Mouse (Mus musculus): ENCODE measurements around the gene Abr. TPM values are rescaled to one million over a fixed set of nuclear protein-coding genes. Genes with fewer than 3 reads are reported as not detected.

Gene Abr
- polyA plus RNA-seq, 1 experiment from 2014 or later, result 76.2 TPM

DNA sequence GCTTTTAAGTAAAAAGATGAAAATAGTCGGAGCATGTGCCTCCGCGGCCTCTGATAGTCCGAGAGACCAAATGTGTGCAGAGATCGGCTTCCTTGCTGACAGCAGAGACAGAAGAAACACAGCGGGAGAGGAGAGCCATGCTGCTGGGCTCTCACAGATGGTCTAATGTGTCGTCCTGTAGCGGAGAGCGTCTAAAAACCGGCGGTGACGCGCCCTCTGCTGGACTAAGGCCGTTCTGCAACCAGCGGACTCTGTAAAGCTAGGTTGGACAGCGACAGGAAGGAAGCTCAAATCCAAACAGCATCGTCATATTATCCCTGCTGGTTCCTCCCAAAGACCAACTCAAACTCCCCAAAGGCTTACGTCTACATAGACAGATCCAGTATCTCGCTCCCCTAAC is 23.8 kb upstream of the Abr start:
- Histone ChIP-seq H3K4me3 (peak overlapping the region; percentile 18; the same call in 1 of the 2 replicates), H3K4me1 (peaks cover 29% of the 10 kb centered on the region), H3K4me2 (replicated peaks) (peak overlapping the region; percentile 59), H3K36me3 (no peaks in the 10 kb centered on the region), H3K27me3 (replicated peaks) (no peaks in the 10 kb centered on the region), H3K9me3 (no peaks in the 10 kb centered on the region), H3K27ac (no peak overlapping the region), H3K9ac (no peak overlapping the region)
- under 1% methylated on average over 19 of the region's 19 CpGs for WGBS
- peak; percentile 48 for ATAC-seq (ENCODE audit: low FRiP score, low read depth)

- Histone ChIP-seq H3K9me3 (no peaks in the 10 kb centered on the region), H3K36me3 (no peaks in the 10 kb centered on the region), H3K4me2 (replicated peaks) (0 out of 2 replicates have a peak overlapping the region, but pooled peaks have one; percentile 59), H3K27ac (peak overlapping the region; percentile 55; the same call in 1 of the 2 replicates), H3K4me1 (peaks cover 29% of the 10 kb centered on the region), H3K4me3 (no peak overlapping the region), H3K27me3 (replicated peaks) (no peaks in the 10 kb centered on the region), H3K9ac (no peak overlapping the region)
- no peak for ATAC-seq (ENCODE audit: low FRiP score, low read depth)
- 77% methylated on average over 9 of the region's 9 CpGs for WGBS
These were observed 22.9 kb upstream of the Abr start for GRCm38 (mm10) chr11:76645036-76645435.

GRCm38 (mm10) chr11:76644257-76644656 is 22.1 kb upstream of the Abr start:
- no peak for ATAC-seq (ENCODE audit: low FRiP score, low read depth)
- Histone ChIP-seq H3K4me3 (no peak overlapping the region), H3K9me3 (no peaks in the 10 kb centered on the region), H3K9ac (no peak overlapping the region), H3K36me3 (no peaks in the 10 kb centered on the region), H3K4me1 (peaks cover 31% of the 10 kb centered on the region), H3K4me2 (replicated peaks) (no peak overlapping the region), H3K27ac (no peak overlapping the region), H3K27me3 (replicated peaks) (no peaks in the 10 kb centered on the region)
- WGBS, result 41% methylated on average over 6 of the region's 6 CpGs

GRCm38 (mm10) chr11:76640231-76640630 is 18.1 kb upstream of the Abr start:
- Histone ChIP-seq H3K27me3 (replicated peaks) (no peaks in the 10 kb centered on the region), H3K9ac (no peak overlapping the region), H3K4me1 (peaks cover 10% of the 10 kb centered on the region), H3K36me3 (no peaks in the 10 kb centered on the region), H3K4me2 (replicated peaks) (no peak overlapping the region), H3K9me3 (no peaks in the 10 kb centered on the region), H3K4me3 (no peak overlapping the region), H3K27ac (no peak overlapping the region)
- no peak for ATAC-seq (ENCODE audit: low FRiP score, low read depth)
- 77% methylated on average over 4 of the region's 4 CpGs for WGBS

- Histone ChIP-seq H3K4me2 (replicated peaks) (no peak overlapping the region), H3K4me3 (no peak overlapping the region), H3K9me3 (no peaks in the 10 kb centered on the region), H3K27me3 (replicated peaks) (no peaks in the 10 kb centered on the region), H3K27ac (no peak overlapping the region), H3K9ac (no peak overlapping the region), H3K4me1 (peaks cover 2% of the 10 kb centered on the region; the same call in 1 of the 2 replicates), H3K36me3 (no peaks in the 10 kb centered on the region)
- ATAC-seq (ENCODE audit: low FRiP score, low read depth), result no peak
- 64% methylated on average over 17 of the region's 17 CpGs for WGBS
These were observed 17.3 kb upstream of the Abr start for GRCm38 (mm10) chr11:76639269-76639985.

GRCm38 (mm10) chr11:76630487-76630886 is 8.4 kb upstream of the Abr start:
- Histone ChIP-seq H3K27me3 (replicated peaks) (no peaks in the 10 kb centered on the region), H3K4me2 (replicated peaks) (no peak overlapping the region), H3K27ac (no peak overlapping the region), H3K4me1 (no peaks in the 10 kb centered on the region), H3K4me3 (no peak overlapping the region), H3K9ac (no peak overlapping the region), H3K36me3 (no peaks in the 10 kb centered on the region), H3K9me3 (0 out of 2 replicates have a peak, but pooled peaks cover 7% of the 10 kb centered on the region)
- 82% methylated on average over 5 of the region's 5 CpGs for WGBS
- no peak for ATAC-seq (ENCODE audit: low FRiP score, low read depth)

DNA sequence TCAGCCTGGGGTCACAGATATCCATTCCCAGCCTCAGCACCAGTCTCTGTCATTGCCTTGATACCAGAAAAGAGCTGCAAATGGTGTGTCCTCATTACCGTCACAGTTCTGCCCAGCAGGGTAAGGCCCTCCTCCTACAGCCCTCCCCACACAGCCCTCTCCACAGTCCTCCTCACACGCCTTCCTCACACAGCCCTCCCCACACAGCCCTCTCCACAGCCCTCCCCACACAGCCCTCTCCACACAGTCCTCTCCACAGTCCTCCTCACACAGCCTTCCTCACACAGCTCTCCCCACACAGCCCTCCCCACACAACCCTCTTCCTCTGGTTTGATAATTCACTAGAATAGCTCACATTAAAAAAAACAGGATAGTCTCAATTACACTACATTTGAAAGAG is 7.9 kb upstream of the Abr start:
- Histone ChIP-seq H3K9ac (no peak overlapping the region), H3K4me2 (replicated peaks) (no peak overlapping the region), H3K4me3 (no peak overlapping the region), H3K4me1 (no peaks in the 10 kb centered on the region), H3K36me3 (no peaks in the 10 kb centered on the region), H3K27ac (no peak overlapping the region), H3K9me3 (0 out of 2 replicates have a peak, but pooled peaks cover 7% of the 10 kb centered on the region), H3K27me3 (replicated peaks) (no peaks in the 10 kb centered on the region)
- 39% methylated on average over 2 of the region's 2 CpGs for WGBS
- no peak for ATAC-seq (ENCODE audit: low FRiP score, low read depth)

DNA sequence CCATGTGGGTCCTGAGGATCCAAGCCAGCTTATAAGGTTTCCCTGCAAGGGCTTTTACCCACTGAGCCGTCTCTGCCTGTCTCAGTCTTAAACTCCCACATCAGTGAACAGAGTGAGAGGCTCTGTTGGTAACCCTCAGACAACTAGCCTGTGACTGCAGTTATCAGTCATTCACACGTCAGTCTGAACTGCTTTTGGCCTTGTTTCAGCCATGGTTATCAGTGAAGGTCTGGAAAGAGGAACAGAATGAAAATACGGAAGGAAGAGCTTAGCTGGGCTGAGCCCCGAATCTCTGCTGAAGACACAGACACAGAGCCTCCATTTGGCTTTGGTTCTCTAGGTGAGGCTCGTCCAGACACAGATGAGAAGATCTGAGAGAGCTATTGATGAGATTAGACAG is 6.5 kb upstream of the Abr start:
- WGBS, result 82% methylated on average over 5 of the region's 5 CpGs
- H3K9ac ChIP-seq, result no peak overlapping the region
- no peak for ATAC-seq (ENCODE audit: low FRiP score, low read depth)

DNA sequence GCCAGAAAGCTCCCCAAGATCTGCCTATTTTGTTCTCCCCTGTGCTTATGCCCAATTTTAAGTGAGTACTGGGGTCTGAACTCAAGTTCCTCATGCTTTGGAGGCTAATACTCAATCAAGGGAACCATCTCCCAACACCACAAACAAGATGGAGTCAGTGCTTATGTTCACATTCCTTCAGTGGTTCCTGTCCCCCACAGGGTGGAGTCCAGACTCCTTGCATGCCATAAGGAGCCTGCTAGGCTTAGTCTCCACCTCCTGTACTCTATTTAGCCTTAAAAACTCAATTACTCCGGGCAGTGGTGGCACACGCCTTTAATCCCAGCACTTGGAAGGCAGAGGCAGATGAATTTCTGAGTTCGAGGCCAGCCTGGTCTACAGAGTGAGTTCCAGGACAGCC is 2.8 kb upstream of the Abr start:
- Histone ChIP-seq H3K27ac (no peak overlapping the region), H3K4me3 (no peak overlapping the region), H3K27me3 (replicated peaks) (0 out of 2 replicates have a peak, but pooled peaks cover 22% of the 10 kb centered on the region), H3K9me3 (0 out of 2 replicates have a peak, but pooled peaks cover 7% of the 10 kb centered on the region), H3K4me2 (replicated peaks) (no peak overlapping the region), H3K9ac (no peak overlapping the region), H3K36me3 (no peaks in the 10 kb centered on the region), H3K4me1 (peaks cover 20% of the 10 kb centered on the region)
- WGBS, result 78% methylated on average over 3 of the region's 3 CpGs
- no peak for ATAC-seq (ENCODE audit: low FRiP score, low read depth)

More for the DNA sequence above, 6.5 kb upstream of the Abr start:
- peaks cover under 1% of the 10 kb centered on the region; the same call in 1 of the 2 replicates for H3K4me1 ChIP-seq
- no peak overlapping the region for H3K4me3 ChIP-seq
- H3K9me3 ChIP-seq, result 0 out of 2 replicates have a peak, but pooled peaks cover 7% of the 10 kb centered on the region
- 0 out of 2 replicates have a peak, but pooled peaks cover 2% of the 10 kb centered on the region for H3K27me3 ChIP-seq (replicated peaks)
- H3K27ac ChIP-seq, result no peak overlapping the region
- no peaks in the 10 kb centered on the region for H3K36me3 ChIP-seq
- no peak overlapping the region for H3K4me2 ChIP-seq (replicated peaks)

DNA sequence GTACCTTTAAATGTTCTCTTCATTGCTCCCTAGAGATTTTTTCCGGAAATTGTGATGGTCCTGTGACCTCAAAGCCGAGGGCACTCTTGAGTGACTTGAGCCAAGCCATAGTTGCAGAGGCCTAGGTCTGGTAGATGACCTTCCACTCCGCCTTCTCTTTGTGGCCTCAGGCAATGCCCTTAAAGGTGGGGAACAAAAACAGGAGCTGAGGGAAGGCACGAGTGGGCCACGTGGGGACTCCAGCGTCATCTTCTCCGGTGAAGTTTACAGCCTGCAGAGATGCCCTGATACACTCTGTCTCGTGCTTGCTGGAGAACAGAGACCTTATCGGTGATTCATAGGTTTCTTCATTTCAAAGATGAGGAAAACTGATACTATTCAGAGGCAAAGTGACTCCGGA is 2.0 kb upstream of the Abr start:
- Histone ChIP-seq H3K4me2 (replicated peaks) (peak overlapping the region; percentile 100), H3K4me1 (peaks cover 20% of the 10 kb centered on the region), H3K4me3 (peak overlapping the region; percentile 63; the same call in 1 of the 2 replicates), H3K9ac (no peak overlapping the region), H3K27ac (no peak overlapping the region), H3K36me3 (no peaks in the 10 kb centered on the region), H3K9me3 (0 out of 2 replicates have a peak, but pooled peaks cover 7% of the 10 kb centered on the region), H3K27me3 (replicated peaks) (0 out of 2 replicates have a peak, but pooled peaks cover 22% of the 10 kb centered on the region)
- WGBS, result 59% methylated on average over 10 of the region's 10 CpGs
- no peak for ATAC-seq (ENCODE audit: low FRiP score, low read depth)

GRCm38 (mm10) chr11:76623206-76623961 is 1.3 kb upstream of the Abr start:
- H3K4me3 ChIP-seq, result peak overlapping the region; percentile 63
- H3K36me3 ChIP-seq, result no peaks in the 10 kb centered on the region
- H3K27ac ChIP-seq, result 0 out of 2 replicates have a peak overlapping the region, but pooled peaks have one; percentile 5
- under 1% methylated on average over 64 of the region's 72 CpGs for WGBS
- peaks cover 20% of the 10 kb centered on the region for H3K4me1 ChIP-seq
- H3K9me3 ChIP-seq, result 0 out of 2 replicates have a peak, but pooled peaks cover 7% of the 10 kb centered on the region
- H3K27me3 ChIP-seq (replicated peaks), result 0 out of 2 replicates have a peak, but pooled peaks cover 22% of the 10 kb centered on the region
- H3K9ac ChIP-seq, result peak overlapping the region; percentile 56
- H3K4me2 ChIP-seq (replicated peaks), result peak overlapping the region; percentile 100
- peak; percentile 77; the same call in 1 of the 2 replicates for ATAC-seq (ENCODE audit: low FRiP score, low read depth)
